Mouse (Mus musculus): Measurements from ENCODE around the gene Adgrl2. TPM values are rescaled to one million over a fixed set of nuclear protein-coding genes. Genes with fewer than 3 reads are reported as not detected.
A peak's percentile ranks its signal among the peaks of the same experiment; 100 is the strongest.

The Adgrl2 gene
- polyA plus RNA-seq, 1 experiment from 2014 or later: 47.1 TPM

- H3K4me1 ChIP-seq (ENCODE audit: control insufficient read depth in 2 of 2, insufficient read depth in 2 of 2, low read length in 2 of 2): peaks cover 3 to 31% of the 10 kb centered on the region in 2 experiments
- WGBS: 21% methylated on average over 8 of the region's 8 CpGs
- no peaks in the 10 kb centered on the region for H3K27me3 ChIP-seq (ENCODE audit: control insufficient read depth, insufficient read depth, low read length)
- no peaks in the 10 kb centered on the region for H3K36me3 ChIP-seq (ENCODE audit: control insufficient read depth, insufficient read depth, low read length)
- no peaks in the 10 kb centered on the region for H3K9me3 ChIP-seq (ENCODE audit: control insufficient read depth, low read length)
- H3K27ac ChIP-seq (replicated peaks in 1 of 2; ENCODE audit: control insufficient read depth in 1 of 2, insufficient read depth in 1 of 2, low read depth in 2 of 2, low read length in 2 of 2): no peak overlapping the region
- H3K9ac ChIP-seq (ENCODE audit: low read length): 0 out of 2 replicates have a peak overlapping the region, but pooled peaks have one; percentile 21
- no peak overlapping the region for H3K4me3 ChIP-seq (ENCODE audit: control insufficient read depth in 1 of 2, insufficient read depth in 1 of 2, low read depth in 1 of 2, low read length in 2 of 2)
- peak overlapping the region; percentile 50 for H3K4me2 ChIP-seq (ENCODE audit: low read length)
- ATAC-seq (ENCODE audit: insufficient number of reproducible peaks, insufficient read depth, low FRiP score, low read depth): no peak
Observed at GRCm38 (mm10) chr3:148945534-148945933, 44.8 kb downstream of the Adgrl2 start.

- ATAC-seq (ENCODE audit: insufficient number of reproducible peaks, insufficient read depth, low FRiP score, low read depth): no peak
- 8% methylated on average over 7 of the region's 7 CpGs for WGBS
- H3K27me3 ChIP-seq (ENCODE audit: control insufficient read depth, insufficient read depth, low read length): no peaks in the 10 kb centered on the region
- H3K4me1 ChIP-seq (ENCODE audit: control insufficient read depth in 2 of 2, insufficient read depth in 2 of 2, low read length in 2 of 2): peaks cover 10 to 38% of the 10 kb centered on the region in 2 experiments
- no peak overlapping the region for H3K27ac ChIP-seq (replicated peaks in 1 of 2; ENCODE audit: control insufficient read depth in 1 of 2, insufficient read depth in 1 of 2, low read depth in 2 of 2, low read length in 2 of 2)
- no peak overlapping the region for H3K9ac ChIP-seq (ENCODE audit: low read length)
- no peaks in the 10 kb centered on the region for H3K9me3 ChIP-seq (ENCODE audit: control insufficient read depth, low read length)
- H3K4me2 ChIP-seq (ENCODE audit: low read length): peak overlapping the region; percentile 37
- no peaks in the 10 kb centered on the region for H3K36me3 ChIP-seq (ENCODE audit: control insufficient read depth, insufficient read depth, low read length)
- H3K4me3 ChIP-seq (ENCODE audit: control insufficient read depth in 1 of 2, insufficient read depth in 1 of 2, low read depth in 1 of 2, low read length in 2 of 2): no peak overlapping the region
Observed at GRCm38 (mm10) chr3:148939457-148939856, 50.9 kb downstream of the Adgrl2 start.

- H3K9ac ChIP-seq (ENCODE audit: low read length): no peak overlapping the region
- H3K4me3 ChIP-seq (ENCODE audit: control insufficient read depth in 1 of 2, insufficient read depth in 1 of 2, low read depth in 1 of 2, low read length in 2 of 2): no peak overlapping the region
- 0 out of 4 replicates have a peak overlapping the region, but pooled peaks of 1 of the 2 experiments have one; percentile 11 for H3K27ac ChIP-seq (replicated peaks in 1 of 2; ENCODE audit: control insufficient read depth in 1 of 2, insufficient read depth in 1 of 2, low read depth in 2 of 2, low read length in 2 of 2)
- 67% methylated on average over 9 of the region's 9 CpGs for WGBS
- no peaks in the 10 kb centered on the region for H3K9me3 ChIP-seq (ENCODE audit: control insufficient read depth, low read length)
- H3K27me3 ChIP-seq (ENCODE audit: control insufficient read depth, insufficient read depth, low read length): no peaks in the 10 kb centered on the region
- H3K4me1 ChIP-seq (ENCODE audit: control insufficient read depth in 2 of 2, insufficient read depth in 2 of 2, low read length in 2 of 2): peaks cover 10 to 34% of the 10 kb centered on the region in 2 experiments
- H3K4me2 ChIP-seq (ENCODE audit: low read length): no peak overlapping the region
- no peaks in the 10 kb centered on the region for H3K36me3 ChIP-seq (ENCODE audit: control insufficient read depth, insufficient read depth, low read length)
- ATAC-seq (ENCODE audit: insufficient number of reproducible peaks, insufficient read depth, low FRiP score, low read depth): no peak
Observed at GRCm38 (mm10) chr3:148935056-148935455, 55.3 kb downstream of the Adgrl2 start.

- no peaks in the 10 kb centered on the region for H3K36me3 ChIP-seq (ENCODE audit: control insufficient read depth, insufficient read depth, low read length)
Observed at GRCm38 (mm10) chr3:148934279-148934678, 56.1 kb downstream of the Adgrl2 start.

GRCm38 (mm10) chr3:148933160-148933559 lies 57.2 kb downstream of the Adgrl2 start:
- H3K36me3 ChIP-seq (ENCODE audit: control insufficient read depth, insufficient read depth, low read length): no peaks in the 10 kb centered on the region
- no peak overlapping the region for H3K4me2 ChIP-seq (ENCODE audit: low read length)
- H3K4me1 ChIP-seq (ENCODE audit: control insufficient read depth in 2 of 2, insufficient read depth in 2 of 2, low read length in 2 of 2): peaks cover 5 to 26% of the 10 kb centered on the region in 2 experiments
- WGBS: 85% methylated on average over 6 of the region's 6 CpGs
- no peak overlapping the region for H3K9ac ChIP-seq (ENCODE audit: low read length)
- H3K27me3 ChIP-seq (ENCODE audit: control insufficient read depth, insufficient read depth, low read length): no peaks in the 10 kb centered on the region
- no peak overlapping the region for H3K4me3 ChIP-seq (ENCODE audit: control insufficient read depth in 1 of 2, insufficient read depth in 1 of 2, low read depth in 1 of 2, low read length in 2 of 2)
- H3K27ac ChIP-seq (replicated peaks in 1 of 2; ENCODE audit: control insufficient read depth in 1 of 2, insufficient read depth in 1 of 2, low read depth in 2 of 2, low read length in 2 of 2): no peak overlapping the region
- H3K9me3 ChIP-seq (ENCODE audit: control insufficient read depth, low read length): no peaks in the 10 kb centered on the region
- ATAC-seq (ENCODE audit: insufficient number of reproducible peaks, insufficient read depth, low FRiP score, low read depth): no peak

More at GRCm38 (mm10) chr3:148934279-148934678, 56.1 kb downstream of the Adgrl2 start:
- H3K4me2 ChIP-seq (ENCODE audit: low read length): no peak overlapping the region
- no peak overlapping the region for H3K9ac ChIP-seq (ENCODE audit: low read length)
- no peak overlapping the region for H3K27ac ChIP-seq (replicated peaks in 1 of 2; ENCODE audit: control insufficient read depth in 1 of 2, insufficient read depth in 1 of 2, low read depth in 2 of 2, low read length in 2 of 2)
- H3K27me3 ChIP-seq (ENCODE audit: control insufficient read depth, insufficient read depth, low read length): no peaks in the 10 kb centered on the region
- no peak overlapping the region for H3K4me3 ChIP-seq (ENCODE audit: control insufficient read depth in 1 of 2, insufficient read depth in 1 of 2, low read depth in 1 of 2, low read length in 2 of 2)
- H3K9me3 ChIP-seq (ENCODE audit: control insufficient read depth, low read length): no peaks in the 10 kb centered on the region
- ATAC-seq (ENCODE audit: insufficient number of reproducible peaks, insufficient read depth, low FRiP score, low read depth): no peak
- WGBS: 71% methylated on average over 5 of the region's 5 CpGs
- peaks cover 7 to 26% of the 10 kb centered on the region in 2 experiments for H3K4me1 ChIP-seq (ENCODE audit: control insufficient read depth in 2 of 2, insufficient read depth in 2 of 2, low read length in 2 of 2)

GRCm38 (mm10) chr3:148930913-148931312 lies 59.4 kb downstream of the Adgrl2 start:
- Histone ChIP-seq H3K4me3 (ENCODE audit: control insufficient read depth in 1 of 2, insufficient read depth in 1 of 2, low read depth in 1 of 2, low read length in 2 of 2) (no peak overlapping the region), H3K9me3 (ENCODE audit: control insufficient read depth, low read length) (no peaks in the 10 kb centered on the region), H3K27ac (replicated peaks in 1 of 2; ENCODE audit: control insufficient read depth in 1 of 2, insufficient read depth in 1 of 2, low read depth in 2 of 2, low read length in 2 of 2) (no peak overlapping the region), H3K9ac (ENCODE audit: low read length) (no peak overlapping the region), H3K36me3 (ENCODE audit: control insufficient read depth, insufficient read depth, low read length) (no peaks in the 10 kb centered on the region), H3K27me3 (ENCODE audit: control insufficient read depth, insufficient read depth, low read length) (no peaks in the 10 kb centered on the region), H3K4me2 (ENCODE audit: low read length) (no peak overlapping the region), H3K4me1 (ENCODE audit: control insufficient read depth in 2 of 2, insufficient read depth in 2 of 2, low read length in 2 of 2) (peaks cover 11 to 33% of the 10 kb centered on the region in 2 experiments)
- ATAC-seq (ENCODE audit: insufficient number of reproducible peaks, insufficient read depth, low FRiP score, low read depth): no peak
- WGBS: 86% methylated on average over 6 of the region's 6 CpGs

GRCm38 (mm10) chr3:148926330-148926729 lies 64.0 kb downstream of the Adgrl2 start:
- no peaks in the 10 kb centered on the region for H3K27me3 ChIP-seq (ENCODE audit: control insufficient read depth, insufficient read depth, low read length)
- no peak overlapping the region for H3K4me3 ChIP-seq (ENCODE audit: control insufficient read depth in 1 of 2, insufficient read depth in 1 of 2, low read depth in 1 of 2, low read length in 2 of 2)
- ATAC-seq (ENCODE audit: insufficient number of reproducible peaks, insufficient read depth, low FRiP score, low read depth): no peak
- no peaks in the 10 kb centered on the region for H3K36me3 ChIP-seq (ENCODE audit: control insufficient read depth, insufficient read depth, low read length)
- no peak overlapping the region for H3K4me2 ChIP-seq (ENCODE audit: low read length)
- peaks cover 6 to 23% of the 10 kb centered on the region in 2 experiments for H3K4me1 ChIP-seq (ENCODE audit: control insufficient read depth in 2 of 2, insufficient read depth in 2 of 2, low read length in 2 of 2)
- H3K9me3 ChIP-seq (ENCODE audit: control insufficient read depth, low read length): no peaks in the 10 kb centered on the region
- WGBS: 39% methylated on average over 3 of the region's 3 CpGs
- H3K27ac ChIP-seq (replicated peaks in 1 of 2; ENCODE audit: control insufficient read depth in 1 of 2, insufficient read depth in 1 of 2, low read depth in 2 of 2, low read length in 2 of 2): peak overlapping the region in 1 of 2 experiments; percentile 19; a peak in 1 of 4 replicates
- H3K9ac ChIP-seq (ENCODE audit: low read length): no peak overlapping the region

- Histone ChIP-seq H3K4me1 (ENCODE audit: control insufficient read depth in 2 of 2, insufficient read depth in 2 of 2, low read length in 2 of 2) (peaks cover 12 to 39% of the 10 kb centered on the region in 2 experiments), H3K4me3 (ENCODE audit: control insufficient read depth in 1 of 2, insufficient read depth in 1 of 2, low read depth in 1 of 2, low read length in 2 of 2) (peak overlapping the region; percentile 29 to 33), H3K9me3 (ENCODE audit: control insufficient read depth, low read length) (no peaks in the 10 kb centered on the region), H3K9ac (ENCODE audit: low read length) (peak overlapping the region; percentile 42; the same call in 1 of the 2 replicates), H3K36me3 (ENCODE audit: control insufficient read depth, insufficient read depth, low read length) (no peaks in the 10 kb centered on the region), H3K27me3 (ENCODE audit: control insufficient read depth, insufficient read depth, low read length) (no peaks in the 10 kb centered on the region), H3K4me2 (ENCODE audit: low read length) (peak overlapping the region; percentile 56), H3K27ac (replicated peaks in 1 of 2; ENCODE audit: control insufficient read depth in 1 of 2, insufficient read depth in 1 of 2, low read depth in 2 of 2, low read length in 2 of 2) (peak overlapping the region; percentile 39 to 44; a peak in 2 of 4 replicates)
- 52% methylated on average over 14 of the region's 14 CpGs for WGBS
- no peak for ATAC-seq (ENCODE audit: insufficient number of reproducible peaks, insufficient read depth, low FRiP score, low read depth)
Observed at GRCm38 (mm10) chr3:148922618-148923095, 67.7 kb downstream of the Adgrl2 start.

Data from heart, embryonic 14.5 days (tissue).